ENCODE assay signal across 16 mouse cellular contexts in the genomic region with DNA sequence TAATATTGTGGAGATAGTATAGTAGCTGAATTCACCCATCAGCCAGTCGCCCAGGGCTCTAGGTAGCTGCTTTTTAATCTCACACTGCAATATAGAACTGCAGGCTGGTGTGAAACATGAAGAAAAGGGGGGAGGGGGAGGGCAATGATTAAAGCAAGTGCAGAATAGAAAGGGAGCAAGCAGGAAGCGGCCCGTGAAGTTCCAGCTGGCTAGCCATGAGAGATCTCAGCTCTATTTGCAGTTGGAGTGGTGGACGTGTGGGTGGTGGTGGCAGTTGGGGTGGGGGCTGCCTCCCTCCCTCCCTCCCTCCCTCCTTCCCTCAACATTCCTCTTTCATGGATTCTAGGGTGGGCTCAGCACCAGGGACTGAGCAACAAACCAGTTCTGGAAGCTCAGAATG.
DNase-seq lines count a peak whose midpoint lies in the region; ATAC-seq and TF ChIP-seq lines count a peak whose summit lies in the region.
"Had no signal": no experiment of that assay in that cellular context is flagged by ENCODE, and none has a peak within 500 bp of the region (broad histone marks: within the 10 kb centered on the region; RNA-seq: fewer than 3 reads in every experiment).

No protein-coding gene starts in this region.

- no peaks in the 10 kb centered on the region for H3K36me3 ChIP-seq in kidney, adult 2 months (ENCODE audit: control insufficient read depth, insufficient read depth, low read length)
- H3K36me3 ChIP-seq in stomach, embryonic 16.5 days (ENCODE audit: control insufficient read depth, insufficient read depth, low read length), result no peaks in the 10 kb centered on the region
- no peaks in the 10 kb centered on the region for H3K36me3 ChIP-seq in intestine, postnatal 0 days (ENCODE audit: control insufficient read depth, insufficient read depth)
- H3K36me3 ChIP-seq: heart, embryonic 12.5 days; lung, embryonic 15.5 days had no signal

- no peak for TF ChIP-seq POLR2A in kidney, adult 2 months (IDR thresholded peaks at IDR 0.05; ENCODE audit: low read depth, low read length)

- H3K4me3 ChIP-seq in kidney, adult 2 months (ENCODE audit: insufficient read depth, low read depth, low read length), result no peak overlapping the region
- no peak overlapping the region for H3K4me3 ChIP-seq in stomach, embryonic 16.5 days (replicated peaks; ENCODE audit: low read length)
- no peak overlapping the region for H3K4me3 ChIP-seq in intestine, postnatal 0 days (ENCODE audit: low read depth, low read length)
- H3K4me3 ChIP-seq: heart, embryonic 12.5 days; lung, embryonic 15.5 days; myocyte had no signal

- WGBS in kidney, adult 2 months, result 15% methylated on average over 4 of the region's 4 CpGs
- 24% methylated on average over 4 of the region's 4 CpGs for WGBS in stomach, embryonic 16.5 days
- 23% methylated on average over 4 of the region's 4 CpGs for WGBS in intestine, postnatal 0 days

- H3K9me3 ChIP-seq in stomach, embryonic 16.5 days (replicated peaks; ENCODE audit: control insufficient read depth, low read length), result no peaks in the 10 kb centered on the region
- no peaks in the 10 kb centered on the region for H3K9me3 ChIP-seq in intestine, postnatal 0 days (ENCODE audit: control insufficient read depth)
- H3K9me3 ChIP-seq: heart, embryonic 12.5 days; lung, embryonic 15.5 days had no signal

- H3K27ac ChIP-seq in kidney, adult 2 months (ENCODE audit: insufficient read depth, low read depth, low read length), result no peak overlapping the region
- peak overlapping the region; percentile 24; the same call in 1 of the 2 replicates for H3K27ac ChIP-seq in stomach, embryonic 16.5 days (ENCODE audit: low read length)
- H3K27ac ChIP-seq in intestine, postnatal 0 days (ENCODE audit: low read depth, low read length), result no peak overlapping the region
- H3K27ac ChIP-seq: lung, embryonic 15.5 days had no signal

- peak; percentile 31 for DNase-seq in embryo, embryonic 11 days
- DNase-seq in embryo, embryonic 9.5 days (ENCODE audit: extremely low spot score), result no peak
- peak; percentile 36 for DNase-seq in kidney, adult 2 months
- DNase-seq in kidney, adult 18-20 months, result no peak
- peak; percentile 18 for DNase-seq in right cerebral cortex, postnatal 4 days
- no peak for DNase-seq in right cerebral cortex, adult 18-20 months
- DNase-seq: cerebellum, adult 11 months; gastrocnemius, postnatal 14 days; liver; spleen, adult 18-20 months; thymus, adult 18-20 months had no signal

- no peak for TF ChIP-seq CTCF in kidney, adult 2 months (conservative IDR thresholded peaks at IDR 0.05; ENCODE audit: insufficient read depth, insufficient read length, low read depth, low read length)
- no peak for TF ChIP-seq CTCF in intestine, postnatal 0 days (IDR thresholded peaks at IDR 0.05; ENCODE audit: low read depth)

- no peak for ATAC-seq in stomach, embryonic 16.5 days (ENCODE audit: insufficient read depth, low FRiP score)
- no peak for ATAC-seq in intestine, postnatal 0 days

- no peaks in the 10 kb centered on the region for H3K27me3 ChIP-seq in kidney, adult 2 months (replicated peaks; ENCODE audit: control insufficient read depth, insufficient read depth, low read length)
- no peaks in the 10 kb centered on the region for H3K27me3 ChIP-seq in stomach, embryonic 16.5 days (ENCODE audit: control insufficient read depth, insufficient read depth, low read length)
- H3K27me3 ChIP-seq in intestine, postnatal 0 days (replicated peaks; ENCODE audit: control insufficient read depth, insufficient read depth, low read length), result no peaks in the 10 kb centered on the region
- H3K27me3 ChIP-seq: heart, embryonic 12.5 days; lung, embryonic 15.5 days had no signal

- H3K4me1 ChIP-seq in kidney, adult 2 months (ENCODE audit: control insufficient read depth, insufficient read depth, low read length), result no peaks in the 10 kb centered on the region
- no peaks in the 10 kb centered on the region for H3K4me1 ChIP-seq in stomach, embryonic 16.5 days (ENCODE audit: control insufficient read depth, insufficient read depth, low read length)
- no peaks in the 10 kb centered on the region for H3K4me1 ChIP-seq in intestine, postnatal 0 days (replicated peaks; ENCODE audit: control insufficient read depth, insufficient read depth, low read length)
- H3K4me1 ChIP-seq: heart, embryonic 12.5 days; lung, embryonic 15.5 days had no signal

- H3K4me2 ChIP-seq in stomach, embryonic 16.5 days (ENCODE audit: low read depth, low read length), result no peak overlapping the region
- no peak overlapping the region for H3K4me2 ChIP-seq in intestine, postnatal 0 days (replicated peaks; ENCODE audit: low read depth)
- H3K4me2 ChIP-seq: heart, embryonic 12.5 days; lung, embryonic 15.5 days had no signal

- H3K9ac ChIP-seq in stomach, embryonic 16.5 days (ENCODE audit: low read length), result no peak overlapping the region
- no peak overlapping the region for H3K9ac ChIP-seq in intestine, postnatal 0 days (ENCODE audit: low read depth, low read length)
- H3K9ac ChIP-seq: heart, embryonic 12.5 days; lung, embryonic 15.5 days had no signal

Comparison
In these comparisons a context has a peak if more than half of its experiments do, and no peak if none do; other contexts are left out.
1. DNase-seq: peak in embryo, embryonic 11 days (single experiment), kidney, adult 2 months (single experiment) and right cerebral cortex, postnatal 4 days (single experiment); none in embryo, embryonic 9.5 days (single experiment), kidney, adult 18-20 months (single experiment) and right cerebral cortex, adult 18-20 months (single experiment).